Mouse (Mus musculus) ovary, adult 18-20 months (tissue): ENCODE data around the gene Zzz3.
"Not testable (repeated sequence)": the region's sequence is repeated elsewhere in the genome, so short reads cannot be mapped to it uniquely, and the experiment has no call there.

ENCODE experiments used
- DNase-seq: peaks from one replicate; pipeline ENCODE4 v3.0.0; 2022; ENCODE audit warnings: low spot score, mixed read lengths

The Zzz3 gene

GRCm38 (mm10) chr3:152401964-152402670 is 6.8 kb downstream of the Zzz3 start:
- peak; percentile 34 for DNase-seq

DNA sequence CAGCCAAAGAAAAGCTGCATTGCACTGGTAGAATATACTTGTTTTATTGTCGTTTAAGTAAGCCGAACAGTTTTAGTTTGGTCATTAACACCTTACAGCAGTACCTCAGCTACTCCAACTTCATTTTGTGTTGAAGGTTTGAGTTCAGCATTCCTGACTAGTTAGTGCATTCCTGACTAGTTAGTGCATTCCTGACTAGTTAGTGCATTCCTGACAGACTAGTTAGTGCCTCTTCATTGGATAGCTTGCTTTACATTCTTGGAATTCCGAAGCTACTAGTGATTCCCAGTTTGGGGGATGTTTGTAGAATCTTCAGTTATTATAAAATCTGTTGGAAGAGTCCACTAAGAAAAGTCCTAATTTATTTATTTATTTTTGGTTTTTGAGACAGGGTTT is 7.4 kb downstream of the Zzz3 start:
- DNase-seq = no peak

GRCm38 (mm10) chr3:152403827-152404226 is 8.6 kb downstream of the Zzz3 start:
- DNase-seq = no peak

DNA sequence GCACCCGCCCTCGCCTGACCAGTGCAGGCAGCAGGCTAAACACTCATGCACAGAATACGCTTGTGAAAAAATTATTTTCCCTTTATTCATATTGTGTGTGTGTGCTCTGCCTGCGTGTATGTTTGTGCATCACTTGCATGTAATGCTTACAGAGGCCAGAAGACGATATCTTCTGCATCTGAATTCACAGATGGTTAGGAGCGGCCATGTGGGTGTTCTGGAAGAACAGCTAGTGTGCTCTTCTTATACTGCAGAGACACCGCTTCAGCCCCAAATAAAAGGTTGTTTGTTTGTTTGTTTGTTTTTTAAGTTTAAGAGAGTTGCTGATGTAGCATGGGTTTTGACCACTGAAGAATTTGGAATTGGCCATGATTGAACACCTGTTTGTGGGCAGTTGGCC is 10.1 kb downstream of the Zzz3 start:
- DNase-seq = no peak

DNA sequence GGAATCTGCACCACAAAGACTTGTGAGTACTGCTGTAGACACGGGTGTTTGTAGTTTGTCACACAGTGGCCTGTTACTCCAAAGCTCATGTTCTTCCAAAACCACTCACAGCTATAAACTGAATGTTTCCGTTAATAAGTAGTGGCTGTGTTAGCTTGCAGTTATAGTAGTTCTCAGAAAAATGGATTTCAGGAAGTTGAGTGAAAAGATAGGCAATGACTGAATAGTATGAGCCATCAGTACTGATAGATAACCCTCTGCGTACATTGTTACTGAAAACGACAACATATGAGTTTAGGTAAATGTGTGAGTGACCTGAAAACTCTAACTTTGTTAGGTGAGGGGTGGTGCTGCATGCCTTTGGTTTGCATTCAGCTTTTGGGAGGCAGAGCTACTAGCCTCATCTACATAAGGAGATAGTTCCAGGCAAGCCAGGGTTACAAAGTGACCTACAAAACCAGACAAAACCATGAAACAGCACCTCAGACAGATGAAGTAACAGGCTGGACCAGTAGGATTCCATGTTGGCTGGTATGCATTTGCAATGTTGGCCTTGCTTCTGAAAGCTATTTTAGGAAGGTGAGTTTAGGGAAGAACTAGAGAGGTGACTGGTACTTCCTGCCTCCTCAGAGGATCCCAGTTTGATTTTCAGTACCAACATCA is 10.8 kb downstream of the Zzz3 start:
- DNase-seq = no peak

DNA sequence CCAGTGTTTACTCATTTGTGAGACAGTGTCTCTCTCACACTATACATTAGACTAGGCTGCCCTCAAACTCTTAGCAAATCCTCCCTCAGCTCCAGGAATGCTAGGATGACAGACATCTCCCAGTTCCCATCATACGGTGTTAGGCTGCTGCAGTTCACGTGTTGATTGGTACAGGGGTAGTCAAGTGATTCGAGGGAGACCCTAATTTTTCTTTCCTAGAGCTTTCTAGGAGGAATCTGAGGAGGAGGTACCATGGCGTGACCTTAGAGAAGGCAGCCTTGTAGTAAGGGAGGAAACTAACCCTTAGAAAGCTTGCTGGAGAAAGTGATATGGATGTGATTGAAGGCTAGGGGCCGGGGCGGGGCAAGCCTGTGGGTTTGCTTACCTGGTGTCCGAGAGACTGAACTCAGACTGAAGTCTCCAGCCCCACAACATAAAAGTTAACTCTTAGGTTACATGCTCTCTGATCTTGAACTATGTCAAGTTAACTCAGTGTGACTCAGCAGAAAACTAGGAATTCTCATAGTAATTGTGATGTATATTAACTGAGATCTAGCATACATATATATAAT is 15.8 kb downstream of the Zzz3 start:
- DNase-seq = no peak

- DNase-seq = no peak
Observed at GRCm38 (mm10) chr3:152412362-152412761, 17.1 kb downstream of the Zzz3 start.

DNA sequence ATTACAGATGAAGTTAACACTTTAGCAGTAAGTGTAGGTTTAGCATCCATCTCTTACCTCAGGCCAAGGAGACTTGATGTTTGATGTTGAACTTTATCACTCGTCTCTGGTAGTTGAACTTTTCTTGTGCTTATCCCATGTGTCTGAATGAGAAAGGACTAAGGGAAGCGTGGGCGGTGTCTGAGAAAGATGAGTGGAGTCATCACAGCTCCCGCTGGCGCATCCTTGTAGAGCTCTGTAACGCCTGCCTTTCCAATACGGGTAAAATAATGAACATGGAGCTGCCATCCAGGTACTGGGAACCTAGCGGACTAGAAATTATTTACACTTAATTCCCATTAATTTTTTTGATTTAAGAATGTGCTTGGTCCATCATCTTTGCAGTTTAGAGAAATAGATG is 33.7 kb downstream of the Zzz3 start:
- DNase-seq = no peak

DNA sequence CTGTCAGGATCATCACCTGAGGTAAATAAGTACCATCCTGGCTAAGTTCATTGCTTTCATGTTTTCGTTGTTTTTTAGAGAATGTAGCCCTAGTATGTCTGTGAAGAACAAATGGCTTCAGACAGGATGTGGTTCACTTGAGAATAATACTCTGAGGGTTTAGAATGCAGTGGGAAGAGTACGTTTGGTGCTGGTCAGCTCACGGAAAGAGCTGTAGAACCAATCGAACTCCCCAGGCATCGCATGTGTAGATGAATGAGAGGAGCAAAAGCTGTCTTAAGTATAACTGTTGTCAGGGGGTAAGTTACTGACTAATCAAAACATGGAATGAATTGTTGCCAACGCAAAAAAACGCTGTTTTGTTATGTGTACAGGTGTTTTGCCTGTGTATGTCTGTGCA is 37.4 kb downstream of the Zzz3 start:
- DNase-seq = no peak

DNA sequence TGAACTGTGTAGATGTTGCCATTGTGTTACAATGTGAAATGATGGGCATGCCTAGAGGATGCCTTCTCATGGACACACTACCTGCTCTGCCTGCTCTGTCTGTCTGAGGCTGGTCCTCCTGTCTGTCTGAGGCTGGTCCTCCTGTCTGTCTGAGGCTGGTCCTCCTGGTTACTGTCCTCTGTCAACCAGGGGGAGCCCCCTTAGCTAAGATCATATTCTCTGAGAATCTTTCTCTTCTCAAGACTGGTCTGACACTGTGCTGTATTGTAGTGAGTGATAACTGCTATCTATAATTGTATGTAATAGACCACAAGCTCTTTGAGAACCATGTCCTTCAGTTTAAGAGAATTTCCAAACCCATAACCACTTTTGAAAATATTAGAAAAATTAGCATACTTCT is 40.3 kb downstream of the Zzz3 start:
- DNase-seq = no peak

DNA sequence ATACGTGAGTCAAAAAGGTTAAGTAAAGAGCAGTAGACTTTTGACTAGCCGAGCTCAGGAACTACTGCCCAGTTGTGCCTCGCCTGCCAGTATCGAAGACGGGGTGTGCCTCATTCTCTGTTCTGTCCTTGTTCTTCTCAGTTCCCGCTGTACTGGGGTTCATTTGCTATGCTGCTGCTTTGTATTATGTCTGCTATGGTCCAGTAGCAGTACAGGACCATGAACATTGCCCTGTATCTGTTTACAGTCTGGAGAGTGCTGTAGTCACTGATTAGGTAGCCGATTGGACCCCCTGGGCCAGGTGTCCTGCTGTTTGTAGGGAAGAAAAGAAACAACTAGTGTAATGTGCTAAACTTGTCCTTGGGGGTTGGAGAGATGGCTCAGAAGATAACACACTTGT is 42.8 kb downstream of the Zzz3 start:
- DNase-seq = no peak

DNA sequence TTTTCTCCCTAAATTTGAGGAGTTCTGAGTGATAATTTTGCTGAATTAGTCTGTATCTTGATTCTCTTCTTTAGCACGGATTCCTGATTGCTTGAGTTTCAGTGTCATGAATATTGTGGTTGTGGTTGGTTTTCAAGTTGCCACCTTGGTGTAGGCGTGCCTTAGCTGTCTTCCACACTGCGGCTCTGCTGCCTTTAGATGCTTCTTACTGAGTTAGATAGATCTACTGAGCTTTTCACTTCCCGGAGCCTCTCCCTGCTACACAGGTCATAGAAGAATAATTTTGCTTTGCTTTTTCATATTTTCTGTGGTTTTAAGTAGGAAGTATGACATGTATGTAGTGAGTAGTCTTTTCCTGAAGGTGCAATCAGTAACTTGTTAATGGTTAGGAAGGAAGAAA is 47.5 kb downstream of the Zzz3 start:
- DNase-seq = no peak

DNA sequence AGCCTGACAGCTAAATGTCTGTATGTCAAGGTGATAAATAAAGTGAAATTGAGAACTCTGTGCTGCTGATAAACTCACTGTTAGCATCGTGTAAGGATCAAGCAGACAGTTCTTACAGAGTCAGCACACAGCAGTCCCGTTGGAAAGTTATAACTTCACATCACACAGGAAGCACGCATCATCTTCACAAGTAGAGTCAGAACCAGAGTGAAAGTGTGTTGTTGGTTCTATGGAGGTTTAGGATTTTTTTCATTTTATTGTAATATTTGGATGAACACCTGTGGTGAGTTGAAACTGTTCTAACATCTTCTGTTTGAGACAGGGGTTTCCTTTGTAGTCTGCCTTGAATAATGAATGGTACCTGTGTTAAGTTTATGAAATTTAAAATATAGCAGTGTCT is 48.8 kb downstream of the Zzz3 start:
- DNase-seq = no peak

GRCm38 (mm10) chr3:152446966-152447365 is 51.7 kb downstream of the Zzz3 start:
- DNase-seq = no peak

- no peak for DNase-seq
Observed at GRCm38 (mm10) chr3:152453163-152453562, 57.9 kb downstream of the Zzz3 start.

DNA sequence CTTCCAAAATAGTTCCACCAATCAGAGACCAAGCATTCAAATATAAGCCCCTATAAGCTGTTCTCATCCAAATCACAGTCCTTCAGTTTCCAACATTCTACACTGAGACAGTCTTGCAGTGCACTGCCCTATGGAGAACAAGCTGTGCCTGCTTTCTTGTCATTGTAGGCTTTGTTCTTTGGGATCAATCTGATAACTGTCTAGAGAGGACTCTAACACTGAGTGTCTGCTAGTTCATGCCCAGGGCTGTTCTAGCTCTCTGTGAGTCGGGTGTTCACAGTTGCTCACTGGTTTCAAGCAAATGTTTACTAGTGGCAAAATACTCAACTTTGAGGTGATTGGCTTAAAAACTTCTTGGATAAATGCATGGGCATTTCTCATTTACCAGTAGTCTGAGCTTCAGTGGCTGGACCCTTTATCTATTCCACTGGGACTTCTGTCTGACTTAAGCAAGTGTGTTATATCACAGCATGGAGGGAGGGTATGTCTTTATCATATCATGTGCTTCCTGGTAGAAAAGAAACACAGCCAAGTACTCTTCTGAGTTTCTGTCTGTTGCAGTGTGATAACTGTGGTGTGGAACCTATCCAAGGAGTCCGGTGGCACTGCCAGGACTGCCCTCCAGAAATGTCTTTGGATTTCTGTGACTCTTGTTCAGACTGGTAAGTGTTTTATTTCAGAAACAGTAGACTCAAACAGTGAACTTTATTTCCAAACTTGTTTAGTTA is 62.2 kb downstream of the Zzz3 start:
- DNase-seq = no peak

DNA sequence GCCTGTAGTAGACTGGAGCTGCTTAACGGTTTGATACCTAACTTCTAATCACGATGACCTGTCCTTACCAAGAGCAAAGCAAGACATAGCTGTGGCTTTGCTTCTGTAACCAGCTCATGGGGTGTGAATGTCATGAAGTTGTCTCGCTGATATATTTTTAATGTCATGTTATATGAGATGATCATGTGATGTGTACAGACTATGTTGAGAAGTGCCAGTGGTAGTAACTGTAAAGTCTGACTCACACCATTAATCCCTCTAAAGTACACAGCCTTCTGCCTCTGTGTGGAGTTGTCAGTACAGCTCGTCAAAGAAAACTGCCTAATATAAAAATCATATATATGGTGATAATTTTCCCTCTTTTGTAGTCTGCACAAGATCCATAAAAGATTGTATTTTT is 63.6 kb downstream of the Zzz3 start:
- DNase-seq = not testable (repeated sequence)

- DNase-seq = no peak
Observed at GRCm38 (mm10) chr3:152460802-152461201, 65.5 kb downstream of the Zzz3 start.

DNA sequence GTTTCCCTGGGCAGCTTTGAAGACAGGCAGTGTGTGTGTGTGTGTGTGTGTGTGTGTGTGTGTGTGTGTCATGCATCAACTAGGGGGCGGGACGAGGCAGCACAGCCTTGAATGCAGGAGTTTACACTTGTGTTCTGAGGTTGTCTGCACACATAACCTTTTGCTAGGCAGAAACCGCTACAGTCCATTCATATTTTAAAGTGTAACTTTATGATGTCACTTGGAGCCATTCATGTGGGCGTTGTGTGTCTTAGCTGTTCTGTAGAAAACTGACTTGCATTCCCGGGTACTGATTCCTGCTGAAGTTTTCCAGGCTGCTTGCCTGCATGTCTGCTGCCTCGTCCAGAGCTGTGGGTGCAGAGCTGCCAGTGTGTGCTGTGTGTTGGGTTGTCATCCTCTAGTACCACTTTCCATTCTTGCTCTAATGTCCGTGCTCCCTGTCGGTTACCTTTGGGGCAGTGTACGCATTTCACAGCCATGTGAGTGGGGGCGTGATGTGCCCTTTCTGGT is 66.8 kb downstream of the Zzz3 start:
- no peak for DNase-seq

DNA sequence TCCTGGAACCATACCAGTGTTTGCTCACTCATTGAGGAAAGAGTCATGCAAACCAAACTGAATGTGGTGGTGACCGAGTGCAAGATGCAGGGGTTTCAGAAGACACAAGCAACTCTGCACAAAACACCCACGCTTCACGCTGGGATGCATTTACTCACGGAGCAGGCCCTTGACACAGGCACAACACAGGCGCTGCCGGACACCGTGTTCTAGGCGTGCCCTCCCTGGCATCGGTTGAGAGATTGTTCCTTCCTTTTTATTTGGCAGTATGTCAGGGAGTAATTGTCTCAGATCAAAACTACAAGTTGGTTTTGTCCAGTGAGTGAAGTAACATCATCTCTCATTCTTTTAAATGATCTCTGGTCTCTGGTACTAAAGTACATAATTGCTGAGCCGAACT is 67.6 kb downstream of the Zzz3 start:
- DNase-seq = no peak

GRCm38 (mm10) chr3:152464462-152464861 is 69.2 kb downstream of the Zzz3 start:
- DNase-seq = no peak

DNA sequence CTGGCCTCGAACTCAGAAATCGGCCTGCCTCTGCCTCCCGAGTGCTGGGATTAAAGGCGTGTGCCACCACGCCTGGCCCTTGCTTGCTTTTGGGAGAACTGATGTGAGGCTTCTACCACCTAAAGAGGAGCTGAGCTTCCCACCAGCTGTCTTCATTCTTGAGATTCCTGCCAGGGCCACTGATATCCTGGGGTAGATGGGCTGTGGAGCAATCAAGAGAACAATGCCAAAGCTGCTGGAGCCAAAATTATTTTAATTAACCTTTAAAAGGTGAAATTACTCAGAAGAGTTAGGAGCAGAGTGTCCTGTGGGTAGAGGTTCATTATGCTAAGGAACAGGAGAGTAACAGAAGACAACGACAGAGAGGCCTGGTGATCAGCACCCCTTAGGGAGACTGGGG is 70.1 kb downstream of the Zzz3 start:
- DNase-seq = no peak

GRCm38 (mm10) chr3:152466849-152467248 is 71.6 kb downstream of the Zzz3 start:
- no peak for DNase-seq
